Comparison of ENCODE assay signal across 29 mouse cellular contexts in the genomic region with DNA sequence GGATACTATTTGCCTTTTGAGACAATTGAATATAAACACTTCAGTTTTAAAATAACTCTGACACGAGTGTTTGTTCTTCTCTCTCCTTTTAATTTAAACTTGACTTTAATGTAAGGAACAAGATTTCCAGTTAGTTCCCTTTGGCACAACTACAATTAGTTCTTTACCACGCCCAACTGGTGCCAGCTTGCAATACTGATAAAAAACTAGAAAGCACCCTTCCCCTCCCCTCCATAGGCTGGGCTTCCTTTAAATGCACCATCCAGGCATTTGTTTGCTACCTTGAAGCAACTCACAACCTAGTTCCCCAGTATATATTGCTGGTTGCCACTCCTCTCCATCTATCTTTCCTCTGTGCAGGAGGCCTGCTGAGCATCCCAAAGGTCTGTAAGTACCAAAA. TPM values are rescaled to one million over a fixed set of nuclear protein-coding genes. Genes with fewer than 3 reads are reported as not detected.
DNase-seq lines count a peak whose midpoint lies in the region; ATAC-seq and TF ChIP-seq lines count a peak whose summit lies in the region.
"Had no signal": no experiment of that assay in that cellular context is flagged by ENCODE, and none has a peak within 500 bp of the region (broad histone marks: within the 10 kb centered on the region; RNA-seq: fewer than 3 reads in every experiment).

A gene (plus strand): TSS at position 340 of the 400 bp plus-strand sequence.

- H3K4me2 ChIP-seq in liver, embryonic 13.5 days, result no peak within 1 kb of the TSS
- no peak within 1 kb of the TSS for H3K4me2 ChIP-seq in liver, embryonic 11.5 days
- H3K4me2 ChIP-seq in liver, postnatal 0 days (ENCODE audit: low read depth, low read length), result peak within 1 kb of the TSS; percentile 15; the same call in 1 of the 2 replicates
- H3K4me2 ChIP-seq: heart, embryonic 15.5 days; hindbrain, embryonic 12.5 days; intestine, embryonic 15.5 days; midbrain, embryonic 15.5 days; neural tube, embryonic 15.5 days; stomach, embryonic 15.5 days had no signal

- peak; percentile 77 for ATAC-seq in liver, embryonic 13.5 days (ENCODE audit: low read depth)
- no peak for ATAC-seq in liver, embryonic 11.5 days (replicated peaks; ENCODE audit: low FRiP score)
- ATAC-seq in common myeloid progenitor, adult 5-6 weeks (replicated peaks; ENCODE audit: low read depth, poor library complexity, severe bottlenecking), result peak; percentile 66
- ATAC-seq in liver, postnatal 0 days, result peak; percentile 74
- ATAC-seq: forebrain, embryonic 16.5 days; hindbrain, postnatal 0 days; intestine, embryonic 15.5 days; midbrain, embryonic 15.5 days had no signal

- no peak within 1 kb of the TSS; the same call in 1 of the 2 replicates for H3K27ac ChIP-seq in liver, embryonic 13.5 days
- no peak within 1 kb of the TSS for H3K27ac ChIP-seq in liver, embryonic 11.5 days (ENCODE audit: low read depth, low read length)
- H3K27ac ChIP-seq in liver, postnatal 0 days (ENCODE audit: low read depth), result 0 out of 2 replicates have a peak within 1 kb of the TSS, but pooled peaks have one; percentile 30
- no peak within 1 kb of the TSS for H3K27ac ChIP-seq in kidney, adult 2 months (ENCODE audit: insufficient read depth, low read depth, low read length)
- H3K27ac ChIP-seq: forebrain, embryonic 10.5 days; gastrocnemius, adult 2 months; heart, embryonic 10.5 days; heart, embryonic 15.5 days; hindbrain, embryonic 12.5 days; hindbrain, postnatal 0 days; intestine, embryonic 15.5 days; macrophage; midbrain, embryonic 10.5 days; midbrain, embryonic 15.5 days; neural tube, embryonic 15.5 days; stomach, embryonic 15.5 days had no signal

- TF ChIP-seq EP300 in liver, postnatal 0 days (IDR thresholded peaks at IDR 0.05; ENCODE audit: low read depth), result 0 out of 2 replicates have a peak, but pooled peaks have one; percentile 48

- H3K9me3 ChIP-seq in liver, embryonic 13.5 days (replicated peaks), result no peaks in the 10 kb centered on the region
- H3K9me3 ChIP-seq in liver, embryonic 11.5 days (ENCODE audit: control insufficient read depth, low read length), result no peaks in the 10 kb centered on the region
- H3K9me3 ChIP-seq in liver, postnatal 0 days (ENCODE audit: low read length), result no peaks in the 10 kb centered on the region
- H3K9me3 ChIP-seq: forebrain, embryonic 10.5 days; heart, embryonic 10.5 days; heart, embryonic 15.5 days; hindbrain, embryonic 12.5 days; intestine, embryonic 15.5 days; midbrain, embryonic 10.5 days; midbrain, embryonic 15.5 days; neural tube, embryonic 15.5 days; stomach, embryonic 15.5 days had no signal

- H3K36me3 ChIP-seq in liver, embryonic 13.5 days, result peaks cover 27% of the 10 kb centered on the region
- H3K36me3 ChIP-seq in liver, embryonic 11.5 days (ENCODE audit: control insufficient read depth, insufficient read depth, low read length), result no peaks in the 10 kb centered on the region
- H3K36me3 ChIP-seq in liver, postnatal 0 days (replicated peaks; ENCODE audit: insufficient read depth, low read length), result no peaks in the 10 kb centered on the region
- no peaks in the 10 kb centered on the region for H3K36me3 ChIP-seq in kidney, adult 2 months (ENCODE audit: control insufficient read depth, insufficient read depth, low read length)
- H3K36me3 ChIP-seq: heart, embryonic 15.5 days; hindbrain, embryonic 12.5 days; intestine, embryonic 15.5 days; midbrain, embryonic 15.5 days; neural tube, embryonic 15.5 days; stomach, embryonic 15.5 days had no signal

- peak; percentile 10 for DNase-seq in liver, embryonic 13.5 days
- DNase-seq in liver, embryonic 11.5 days (ENCODE audit: low spot score), result no peak
- no peak for DNase-seq in liver, postnatal 0 days
- no peak for DNase-seq in kidney, adult 2 months
- DNase-seq in right cerebral cortex, postnatal 14 days, result no peak
- DNase-seq in lung, adult 18-20 months, result no peak
- DNase-seq: adrenal gland, postnatal 36 days; cerebellum, adult 8-10 months; cerebellum, postnatal 25 days; gastrocnemius, adult 2 months; kidney, adult 8-10 months; kidney, postnatal 10 days; lung, postnatal 10 days; retina, postnatal 1 day; right cerebral cortex, postnatal 25 days; thymus, postnatal 36 days had no signal

- TF ChIP-seq POLR2A in kidney, adult 2 months (IDR thresholded peaks at IDR 0.05; ENCODE audit: low read depth, low read length), result no peak

- no peak within 1 kb of the TSS for H3K9ac ChIP-seq in liver, embryonic 13.5 days
- no peak within 1 kb of the TSS for H3K9ac ChIP-seq in liver, embryonic 11.5 days (ENCODE audit: low read depth, low read length)
- no peak within 1 kb of the TSS for H3K9ac ChIP-seq in liver, postnatal 0 days (replicated peaks)
- H3K9ac ChIP-seq: heart, embryonic 15.5 days; hindbrain, embryonic 12.5 days; intestine, embryonic 15.5 days; midbrain, embryonic 15.5 days; neural tube, embryonic 15.5 days; stomach, embryonic 15.5 days had no signal

- no peak within 1 kb of the TSS for H3K4me3 ChIP-seq in liver, embryonic 13.5 days (replicated peaks)
- H3K4me3 ChIP-seq in liver, embryonic 11.5 days (ENCODE audit: low read depth, low read length), result no peak within 1 kb of the TSS
- no peak within 1 kb of the TSS for H3K4me3 ChIP-seq in liver, postnatal 0 days (ENCODE audit: low read depth, low read length)
- no peak within 1 kb of the TSS for H3K4me3 ChIP-seq in kidney, adult 2 months (ENCODE audit: insufficient read depth, low read depth, low read length)
- H3K4me3 ChIP-seq: forebrain, embryonic 10.5 days; gastrocnemius, adult 2 months; heart, embryonic 10.5 days; heart, embryonic 15.5 days; hindbrain, embryonic 12.5 days; intestine, embryonic 15.5 days; midbrain, embryonic 10.5 days; midbrain, embryonic 15.5 days; neural tube, embryonic 15.5 days; stomach, embryonic 15.5 days had no signal

- peaks cover 10% of the 10 kb centered on the region for H3K4me1 ChIP-seq in liver, embryonic 13.5 days (replicated peaks)
- no peaks in the 10 kb centered on the region for H3K4me1 ChIP-seq in liver, embryonic 11.5 days (replicated peaks; ENCODE audit: control insufficient read depth, insufficient read depth, low read length)
- no peaks in the 10 kb centered on the region for H3K4me1 ChIP-seq in liver, postnatal 0 days (ENCODE audit: insufficient read depth)
- H3K4me1 ChIP-seq in kidney, adult 2 months (ENCODE audit: control insufficient read depth, insufficient read depth, low read length), result no peaks in the 10 kb centered on the region
- H3K4me1 ChIP-seq: forebrain, embryonic 10.5 days; heart, embryonic 10.5 days; heart, embryonic 15.5 days; hindbrain, embryonic 12.5 days; intestine, embryonic 15.5 days; midbrain, embryonic 10.5 days; midbrain, embryonic 15.5 days; neural tube, embryonic 15.5 days; stomach, embryonic 15.5 days had no signal

- no peak for TF ChIP-seq CTCF in liver, postnatal 0 days (IDR thresholded peaks at IDR 0.05; ENCODE audit: low read depth)
- no peak for TF ChIP-seq CTCF in kidney, adult 2 months (conservative IDR thresholded peaks at IDR 0.05; ENCODE audit: insufficient read depth, insufficient read length, low read depth, low read length)

- H3K27me3 ChIP-seq in liver, embryonic 13.5 days, result no peaks in the 10 kb centered on the region
- H3K27me3 ChIP-seq in liver, embryonic 11.5 days (replicated peaks; ENCODE audit: control insufficient read depth, insufficient read depth, low read length), result no peaks in the 10 kb centered on the region
- no peaks in the 10 kb centered on the region for H3K27me3 ChIP-seq in liver, postnatal 0 days (ENCODE audit: insufficient read depth, low read length)
- H3K27me3 ChIP-seq in kidney, adult 2 months (replicated peaks; ENCODE audit: control insufficient read depth, insufficient read depth, low read length), result no peaks in the 10 kb centered on the region
- H3K27me3 ChIP-seq: heart, embryonic 15.5 days; hindbrain, embryonic 12.5 days; intestine, embryonic 15.5 days; midbrain, embryonic 15.5 days; neural tube, embryonic 15.5 days; stomach, embryonic 15.5 days had no signal

- whole genome bisulfite sequencing in liver, embryonic 13.5 days (ENCODE audit: insufficient replicate concordance), result 52% methylated on average over 2 of the region's 2 CpGs
- WGBS in liver, embryonic 11.5 days, result 76% methylated on average over 2 of the region's 2 CpGs
- 48% methylated on average over 2 of the region's 2 CpGs for WGBS in liver, postnatal 0 days (ENCODE audit: insufficient replicate concordance)
- WGBS in kidney, adult 2 months, result 88% methylated on average over 2 of the region's 2 CpGs

RNA-seq across cellular contexts. Expression of the gene that starts here (rescaled TPM):
- 1.1 and 1.2 TPM in 2 replicates for polyA plus RNA-seq in liver, embryonic 13.5 days (2015; fragmentation: Nextera tagmentation; extraction: Ambion mirVana)
- 1.3 and 2.1 TPM in 2 replicates for polyA plus RNA-seq in liver, embryonic 11.5 days (2014; fragmentation: Nextera tagmentation; extraction: Ambion mirVana)
- total RNA-seq in common myeloid progenitor, adult 5-6 weeks (2017), result 4.0 and 4.7 TPM in 2 replicates
- polyA plus RNA-seq in liver, postnatal 0 days (2015; fragmentation: Nextera tagmentation; extraction: Ambion mirVana), result 2.0 and 2.1 TPM in 2 replicates
- 0.03 and 0.05 TPM in 2 replicates for polyA plus RNA-seq in kidney, adult 2 months (2012; rRNA removed)
- polyA plus RNA-seq: macrophage had no signal
